ENCODE assay signal across 11 mouse cellular contexts in the genomic region with DNA sequence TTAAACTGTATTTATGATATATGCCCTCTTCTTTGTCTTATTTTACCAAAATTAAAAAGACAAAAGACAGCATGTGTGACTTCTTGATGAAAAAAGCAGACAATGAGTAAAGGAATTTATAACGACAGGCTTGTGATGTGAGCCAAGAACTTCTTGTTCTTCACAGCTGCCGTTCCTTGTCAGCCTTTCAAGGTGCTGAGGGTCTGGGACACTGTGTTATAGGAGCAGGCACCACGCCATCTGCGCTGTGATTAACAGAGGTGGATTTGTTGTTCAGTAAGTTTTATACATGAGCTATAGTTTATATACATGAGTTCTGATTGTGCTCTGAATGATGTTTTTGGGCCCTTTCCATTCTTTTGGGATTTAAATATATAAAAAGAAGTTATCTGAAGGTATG. TPM values are rescaled to one million over a fixed set of nuclear protein-coding genes. Genes with fewer than 3 reads are reported as not detected.
A peak's percentile ranks its signal among the peaks of the same experiment; 100 is the strongest.
DNase-seq lines count a peak whose midpoint lies in the region; ATAC-seq and TF ChIP-seq lines count a peak whose summit lies in the region.
"Had no signal": no experiment of that assay in that cellular context is flagged by ENCODE, and none has a peak within 500 bp of the region (broad histone marks: within the 10 kb centered on the region; RNA-seq: fewer than 3 reads in every experiment).

No protein-coding gene starts in this region.

- no peaks in the 10 kb centered on the region for H3K27me3 ChIP-seq in heart, embryonic 10.5 days (ENCODE audit: insufficient read depth, poor library complexity, severe bottlenecking)
- no peaks in the 10 kb centered on the region for H3K27me3 ChIP-seq in heart, embryonic 15.5 days
- no peaks in the 10 kb centered on the region for H3K27me3 ChIP-seq in hindbrain, embryonic 10.5 days (ENCODE audit: insufficient read depth, poor library complexity, severe bottlenecking)
- H3K27me3 ChIP-seq: midbrain, embryonic 15.5 days; Patski had no signal

- ATAC-seq in heart, embryonic 15.5 days (replicated peaks; ENCODE audit: insufficient number of reproducible peaks, insufficient read depth, low FRiP score, low read depth): no peak
- ATAC-seq: midbrain, embryonic 15.5 days; Patski had no signal

- peak; percentile 97 for DNase-seq in heart, adult 11 months
- no peak for DNase-seq in heart, embryonic 10.5 days (ENCODE audit: low spot score)
- DNase-seq in lung, postnatal 25 days (ENCODE audit: low spot score): peak; percentile 59
- DNase-seq in hindbrain, embryonic 10.5 days (ENCODE audit: low spot score): no peak
- DNase-seq in liver: no peak
- DNase-seq in retina, postnatal 1 day: no peak

- H3K4me1 ChIP-seq in heart, embryonic 10.5 days: peaks cover 5% of the 10 kb centered on the region; the same call in 1 of the 2 replicates
- peaks cover 3% of the 10 kb centered on the region for H3K4me1 ChIP-seq in cortical plate, adult 2 months (ENCODE audit: control insufficient read depth, insufficient read depth, low read length)
- H3K4me1 ChIP-seq in heart, embryonic 15.5 days (replicated peaks): peaks cover 8% of the 10 kb centered on the region
- H3K4me1 ChIP-seq in hindbrain, embryonic 10.5 days (replicated peaks): 0 out of 2 replicates have a peak, but pooled peaks cover 4% of the 10 kb centered on the region
- H3K4me1 ChIP-seq: midbrain, embryonic 15.5 days had no signal

- 85% methylated on average over 4 of the region's 4 CpGs for WGBS in heart, embryonic 10.5 days
- 68% methylated on average over 4 of the region's 4 CpGs for WGBS in heart, embryonic 15.5 days
- 88% methylated on average over 4 of the region's 4 CpGs for WGBS in hindbrain, embryonic 10.5 days

- TF ChIP-seq CTCF in cortical plate, adult 2 months (IDR thresholded peaks at IDR 0.05; ENCODE audit: extremely low read depth, insufficient read depth, low read length): no peak

- no peak overlapping the region for H3K4me2 ChIP-seq in heart, embryonic 15.5 days
- H3K4me2 ChIP-seq: midbrain, embryonic 15.5 days had no signal

- TF ChIP-seq POLR2A in cortical plate, adult 2 months (IDR thresholded peaks at IDR 0.05; ENCODE audit: extremely low read depth, insufficient read depth, low read length): no peak

- H3K36me3 ChIP-seq in heart, embryonic 10.5 days: no peaks in the 10 kb centered on the region
- no peaks in the 10 kb centered on the region for H3K36me3 ChIP-seq in heart, embryonic 15.5 days
- H3K36me3 ChIP-seq in hindbrain, embryonic 10.5 days: no peaks in the 10 kb centered on the region
- H3K36me3 ChIP-seq: midbrain, embryonic 15.5 days had no signal

- no peaks in the 10 kb centered on the region for H3K9me3 ChIP-seq in heart, embryonic 10.5 days
- H3K9me3 ChIP-seq in heart, embryonic 15.5 days (replicated peaks): no peaks in the 10 kb centered on the region
- H3K9me3 ChIP-seq in hindbrain, embryonic 10.5 days: no peaks in the 10 kb centered on the region
- H3K9me3 ChIP-seq: midbrain, embryonic 15.5 days had no signal

- no peak overlapping the region for H3K27ac ChIP-seq in heart, embryonic 10.5 days
- 0 out of 2 replicates have a peak overlapping the region, but pooled peaks have one; percentile 45 for H3K27ac ChIP-seq in cortical plate, adult 2 months (ENCODE audit: insufficient read depth, low read length)
- peak overlapping the region; percentile 62 for H3K27ac ChIP-seq in heart, embryonic 15.5 days
- H3K27ac ChIP-seq in hindbrain, embryonic 10.5 days: no peak overlapping the region
- H3K27ac ChIP-seq: liver, embryonic 14.5 days; midbrain, embryonic 15.5 days had no signal

- no peak overlapping the region for H3K4me3 ChIP-seq in heart, embryonic 10.5 days
- H3K4me3 ChIP-seq in cortical plate, adult 2 months (ENCODE audit: insufficient read depth, low read length): no peak overlapping the region
- H3K4me3 ChIP-seq in heart, embryonic 15.5 days: no peak overlapping the region
- H3K4me3 ChIP-seq in hindbrain, embryonic 10.5 days: no peak overlapping the region
- H3K4me3 ChIP-seq: midbrain, embryonic 15.5 days had no signal

- no peak overlapping the region for H3K9ac ChIP-seq in heart, embryonic 15.5 days
- H3K9ac ChIP-seq: liver, embryonic 14.5 days; midbrain, embryonic 15.5 days had no signal

RNA-seq across cellular contexts. Expression of gene Tes3-ps, which starts 13.7 kb away (rescaled TPM):
- 0.68 and 0.90 TPM in 2 replicates for polyA plus RNA-seq in heart, embryonic 10.5 days (2016; fragmentation: Nextera tagmentation; extraction: Ambion mirVana)
- 0.38 and 0.40 TPM in 2 replicates for polyA plus RNA-seq in cortical plate, adult 2 months (2012; rRNA removed)
- 0.71 and 0.87 TPM in 2 replicates for polyA plus RNA-seq in heart, embryonic 15.5 days (2015; fragmentation: Nextera tagmentation; extraction: Ambion mirVana)
- polyA plus RNA-seq in hindbrain, embryonic 10.5 days (2016; fragmentation: Nextera tagmentation; extraction: Ambion mirVana): 1.1 and 1.5 TPM in 2 replicates

RNA-seq across cellular contexts. Expression of gene Ecm2, which starts 25.2 kb away (rescaled TPM):
- polyA plus RNA-seq in heart, embryonic 10.5 days (2016; fragmentation: Nextera tagmentation; extraction: Ambion mirVana): 0.63 and 0.84 TPM in 2 replicates
- polyA plus RNA-seq in cortical plate, adult 2 months (2012; rRNA removed): 3.5 and 3.8 TPM in 2 replicates
- polyA plus RNA-seq in heart, embryonic 15.5 days (2015; fragmentation: Nextera tagmentation; extraction: Ambion mirVana): 4.6 and 5.7 TPM in 2 replicates
- polyA plus RNA-seq in hindbrain, embryonic 10.5 days (2016; fragmentation: Nextera tagmentation; extraction: Ambion mirVana): 0.52 and 0.63 TPM in 2 replicates

RNA-seq across cellular contexts. Expression of gene Ippk, which starts 58.4 kb away (rescaled TPM):
- 15.8 and 18.5 TPM in 2 replicates for polyA plus RNA-seq in heart, embryonic 10.5 days (2016; fragmentation: Nextera tagmentation; extraction: Ambion mirVana)
- polyA plus RNA-seq in cortical plate, adult 2 months (2012; rRNA removed): 11.2 and 12.3 TPM in 2 replicates
- polyA plus RNA-seq in heart, embryonic 15.5 days (2015; fragmentation: Nextera tagmentation; extraction: Ambion mirVana): 10.0 and 11.1 TPM in 2 replicates
- polyA plus RNA-seq in hindbrain, embryonic 10.5 days (2016; fragmentation: Nextera tagmentation; extraction: Ambion mirVana): 19.5 and 20.0 TPM in 2 replicates

Comparison
In these comparisons a context has a peak if more than half of its experiments do, and no peak if none do; other contexts are left out.
1. DNase-seq: peak in heart, adult 11 months (single experiment) and lung, postnatal 25 days (single experiment); none in heart, embryonic 10.5 days (single experiment), hindbrain, embryonic 10.5 days (single experiment), liver (single experiment) and retina, postnatal 1 day (single experiment).
2. H3K27ac ChIP-seq: peak in cortical plate, adult 2 months (single experiment) and heart, embryonic 15.5 days (single experiment); none in heart, embryonic 10.5 days (single experiment) and hindbrain, embryonic 10.5 days (single experiment).